Mouse (Mus musculus) limb, embryonic 15.5 days (tissue): ENCODE results near the gene Cwc25. TPM values are rescaled to one million over a fixed set of nuclear protein-coding genes. Genes with fewer than 3 reads are reported as not detected.

Experiments
- ATAC-seq: fragments of 200-750 bp; cut with Nextera tagmentation; 2 replicates; pipeline ENCODE4 v1.8.0; 2017; ENCODE audit warnings: low read depth, moderate TSS enrichment; ENCODE audit not compliant: insufficient number of reproducible peaks, low FRiP score, low TSS enrichment
- H3K27ac ChIP-seq: fragments of 300-500 bp; sonication (generic); 2 replicates; pipeline ENCODE4 v1.5.1; 2015; ENCODE audit warnings: moderate library complexity, mild to moderate bottlenecking, inconsistent platforms
- H3K27me3 ChIP-seq: fragments of 300-500 bp; sonication (generic); 2 replicates; pipeline ENCODE4 v1.6.1; 2015; ENCODE audit warnings: inconsistent platforms
- H3K36me3 ChIP-seq: fragments of 300-500 bp; sonication (generic); 2 replicates; pipeline ENCODE4 v1.6.1; 2015; ENCODE audit warnings: inconsistent platforms
- H3K4me1 ChIP-seq: fragments of 300-500 bp; sonication (generic); 2 replicates; pipeline ENCODE4 v1.6.1; 2015; ENCODE audit warnings: inconsistent platforms
- H3K4me2 ChIP-seq: fragments of 300-500 bp; sonication (generic); 2 replicates; pipeline ENCODE4 v1.6.1; 2015; ENCODE audit warnings: mild to moderate bottlenecking, inconsistent platforms
- H3K4me3 ChIP-seq: fragments of 300-500 bp; sonication (generic); 2 replicates; pipeline ENCODE4 v1.5.1; 2015; ENCODE audit warnings: mild to moderate bottlenecking, inconsistent platforms
- H3K9ac ChIP-seq: fragments of 300-500 bp; sonication (generic); 2 replicates; pipeline ENCODE4 v1.6.1; 2015; ENCODE audit warnings: inconsistent platforms
- H3K9me3 ChIP-seq: fragments of 300-500 bp; sonication (generic); 2 replicates; pipeline ENCODE4 v1.6.1; 2016; ENCODE audit warnings: inconsistent platforms
- WGBS: fragments of 180-500 bp; shearing (Covaris S2); methylation state at CpG from one replicate; pipeline ENCODE4 v1.1.7; 2015; 5-methylcytosine and 5-hydroxymethylcytosine counted together
- polyA plus RNA-seq: library from polyadenylated mRNA; unstranded; fragments of >200 nt; fragmentation: Nextera tagmentation; extraction: Ambion mirVana; gene quantifications from 2 replicates; pipeline ENCODE4 v1.2.1, GENCODE M21; 2015

Cwc25 gene
- polyA plus RNA-seq, 1 experiment from 2014 or later: 19.1 TPM

DNA sequence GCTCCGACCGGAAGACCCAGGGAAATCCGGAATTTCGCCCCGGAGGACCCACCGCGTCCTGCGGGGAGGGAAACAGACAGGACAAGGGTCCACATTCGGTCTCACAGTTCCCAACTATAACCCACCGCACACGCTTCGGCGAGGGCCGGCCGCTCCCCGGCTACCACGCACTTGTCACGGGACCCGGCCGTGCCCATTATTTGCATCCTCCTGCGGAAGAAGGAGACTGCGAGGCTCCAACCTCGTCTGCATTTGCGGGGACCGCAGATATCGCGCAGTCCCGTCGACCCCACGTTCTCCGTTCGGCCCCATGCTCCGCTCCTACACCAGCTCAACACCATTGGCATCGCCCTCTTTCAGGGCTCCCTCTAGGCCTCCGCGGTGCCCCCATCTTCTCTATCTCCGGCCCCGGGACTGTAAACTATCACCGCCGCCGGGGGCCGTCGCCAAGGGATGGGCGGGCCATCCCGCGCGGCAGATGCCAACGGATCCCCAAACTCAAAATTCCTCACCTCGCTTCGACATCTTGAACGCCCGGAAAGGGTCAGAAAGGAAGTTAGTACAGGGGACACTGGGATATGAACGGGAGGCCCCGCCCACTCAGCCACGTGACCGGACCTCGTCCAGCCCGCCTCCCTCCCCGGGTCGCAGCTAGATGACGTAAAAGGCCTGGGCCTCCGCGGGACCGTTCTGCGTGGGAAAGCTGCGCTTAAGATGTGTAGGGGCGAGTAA lies 15.6 kb upstream of the Cwc25 start, which contains the start of gene Rpl23:
Gene Rpl23 (minus strand): TSS at position 606 of the 732 bp plus-strand sequence.
- WGBS: under 1% methylated on average over 67 of the region's 67 CpGs
- H3K9ac ChIP-seq: peak within 1 kb of the TSS; percentile 96

GRCm38 (mm10) chr11:97781478-97781831 lies 15.1 kb upstream of the Cwc25 start:
- Histone ChIP-seq H3K36me3 (peaks cover 43% of the 10 kb centered on the region), H3K9me3 (no peaks in the 10 kb centered on the region), H3K27me3 (no peaks in the 10 kb centered on the region), H3K9ac (peak overlapping the region; percentile 96), H3K4me3 (peak overlapping the region; percentile 92), H3K4me2 (peak overlapping the region; percentile 51), H3K27ac (peak overlapping the region; percentile 93), H3K4me1 (peaks cover 24% of the 10 kb centered on the region)
- no peak for ATAC-seq
- under 1% methylated on average over 11 of the region's 11 CpGs for WGBS

More for the DNA sequence above, 15.6 kb upstream of the Cwc25 start, which contains the start of gene Rpl23:
- ATAC-seq: peak; percentile 95
- Histone ChIP-seq H3K4me2 (peak within 1 kb of the TSS; percentile 54), H3K27me3 (no peaks in the 10 kb centered on the region), H3K36me3 (peaks cover 38% of the 10 kb centered on the region), H3K4me1 (peaks cover 24% of the 10 kb centered on the region), H3K4me3 (peak within 1 kb of the TSS; percentile 92), H3K9me3 (no peaks in the 10 kb centered on the region), H3K27ac (peak within 1 kb of the TSS; percentile 93)

DNA sequence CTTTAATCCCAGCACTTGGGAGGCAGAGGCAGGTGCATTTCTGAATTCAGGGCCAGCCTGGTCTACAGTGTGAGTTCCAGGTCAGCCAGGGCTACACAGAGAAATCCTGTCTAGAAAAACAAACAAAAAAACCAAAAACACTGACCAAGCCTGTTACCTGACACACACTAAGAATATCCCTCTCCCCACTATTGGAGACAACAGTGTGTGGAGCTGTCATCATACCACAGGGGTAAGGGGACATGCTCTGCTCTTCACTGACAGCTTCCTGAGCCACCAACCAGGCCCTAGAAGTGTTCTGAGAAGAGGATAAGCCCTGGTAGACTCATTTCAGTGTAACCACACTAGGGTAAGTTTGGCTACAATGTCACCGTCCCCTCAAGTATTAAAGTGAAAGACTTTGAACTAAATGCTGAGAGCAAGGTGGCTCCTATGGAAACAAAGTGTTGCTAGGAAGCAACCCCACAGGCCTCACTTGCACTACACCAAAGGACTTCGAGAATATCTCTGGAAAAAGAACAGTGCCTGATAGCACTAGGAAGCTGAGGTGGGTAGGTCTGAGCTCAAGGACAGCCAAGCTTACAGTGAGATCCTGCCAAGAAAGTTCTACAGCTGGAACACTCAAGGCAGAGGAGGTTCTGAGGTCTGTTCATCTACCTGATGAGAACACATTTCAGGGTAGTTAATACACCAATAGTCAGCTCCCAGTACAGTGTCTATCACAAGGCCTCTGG lies 13.8 kb upstream of the Cwc25 start:
- Histone ChIP-seq H3K27me3 (no peaks in the 10 kb centered on the region), H3K9ac (no peak overlapping the region), H3K4me2 (peak overlapping the region; percentile 51), H3K27ac (no peak overlapping the region), H3K36me3 (peaks cover 52% of the 10 kb centered on the region), H3K4me1 (peaks cover 24% of the 10 kb centered on the region), H3K9me3 (no peaks in the 10 kb centered on the region), H3K4me3 (peak overlapping the region; percentile 92)
- 82% methylated on average over 2 of the region's 2 CpGs for WGBS
- no peak for ATAC-seq

DNA sequence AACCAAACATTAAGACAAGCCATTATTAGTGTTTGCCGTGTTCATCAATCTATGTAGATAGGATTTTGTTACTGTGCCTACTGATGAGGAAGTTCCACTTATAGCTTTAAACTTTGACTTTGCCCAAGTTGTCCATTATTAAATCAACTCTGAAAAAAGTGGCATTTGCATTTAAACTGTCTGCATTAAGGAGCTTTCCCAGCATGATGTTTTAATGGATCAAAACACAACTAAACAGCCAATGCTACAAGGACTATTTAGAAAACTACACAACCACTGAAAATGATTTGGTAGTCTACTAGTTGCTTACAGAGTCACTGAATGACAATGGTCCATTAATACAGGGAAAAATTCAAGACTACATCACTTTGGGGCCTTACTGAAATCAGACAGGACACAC lies 12.6 kb upstream of the Cwc25 start:
- 93% methylated on average over 1 of the region's 1 CpGs for WGBS
- H3K4me1 ChIP-seq: peaks cover 24% of the 10 kb centered on the region
- no peaks in the 10 kb centered on the region for H3K9me3 ChIP-seq
- no peak overlapping the region for H3K4me2 ChIP-seq
- no peak overlapping the region for H3K9ac ChIP-seq
- H3K36me3 ChIP-seq: peaks cover 56% of the 10 kb centered on the region
- no peaks in the 10 kb centered on the region for H3K27me3 ChIP-seq
- ATAC-seq: no peak
- H3K4me3 ChIP-seq: no peak overlapping the region
- H3K27ac ChIP-seq: no peak overlapping the region

- 48% methylated on average over 2 of the region's 2 CpGs for WGBS
- ATAC-seq: 0 out of 2 replicates have a peak, but pooled peaks have one; percentile 22
Measured at GRCm38 (mm10) chr11:97777129-97777529, 10.8 kb upstream of the Cwc25 start.

GRCm38 (mm10) chr11:97776497-97777128 lies 10.3 kb upstream of the Cwc25 start:
- Histone ChIP-seq H3K27ac (no peak overlapping the region), H3K9ac (no peak overlapping the region), H3K4me2 (no peak overlapping the region), H3K9me3 (no peaks in the 10 kb centered on the region), H3K4me1 (peaks cover 20% of the 10 kb centered on the region), H3K27me3 (no peaks in the 10 kb centered on the region), H3K36me3 (peaks cover 56% of the 10 kb centered on the region), H3K4me3 (no peak overlapping the region)
- WGBS: 59% methylated on average over 5 of the region's 5 CpGs
- ATAC-seq: no peak; the same call in 1 of the 2 replicates

More at GRCm38 (mm10) chr11:97777129-97777529, 10.8 kb upstream of the Cwc25 start:
- no peak overlapping the region for H3K4me3 ChIP-seq
- no peak overlapping the region for H3K4me2 ChIP-seq
- peaks cover 20% of the 10 kb centered on the region for H3K4me1 ChIP-seq
- H3K9ac ChIP-seq: no peak overlapping the region
- H3K36me3 ChIP-seq: peaks cover 56% of the 10 kb centered on the region
- no peaks in the 10 kb centered on the region for H3K9me3 ChIP-seq
- no peak overlapping the region for H3K27ac ChIP-seq
- H3K27me3 ChIP-seq: no peaks in the 10 kb centered on the region

DNA sequence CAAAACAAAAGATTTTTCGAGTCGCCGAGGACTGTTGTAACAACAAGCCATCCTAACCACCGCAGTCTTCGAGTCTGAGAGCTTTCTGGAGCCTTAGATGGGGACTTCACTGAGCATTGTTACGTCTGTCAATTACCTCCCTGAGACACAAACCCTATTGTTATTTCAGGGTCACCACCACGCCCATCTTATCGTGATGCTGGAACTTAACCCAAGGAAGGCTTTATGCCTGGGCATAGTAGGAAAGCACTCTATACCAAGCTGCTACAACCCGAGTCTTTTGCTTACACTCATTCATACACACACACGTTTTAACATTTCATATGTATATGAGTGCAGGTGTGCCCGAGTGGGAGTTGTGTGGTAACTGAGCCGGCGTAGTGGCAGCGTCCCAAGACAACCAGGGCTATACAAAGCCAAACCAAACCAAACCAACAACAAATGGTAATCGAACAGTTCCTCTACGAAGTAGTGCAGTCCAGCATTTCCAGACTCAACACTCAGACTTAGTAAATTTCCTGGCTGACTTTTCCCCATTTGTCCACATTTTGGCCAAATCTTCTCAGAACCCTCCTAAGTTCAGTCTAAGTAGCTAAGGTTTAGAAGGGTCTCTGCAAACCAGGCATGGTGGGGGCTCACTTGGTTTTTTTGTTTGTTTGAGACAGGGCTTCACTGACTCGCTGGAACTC lies 9.6 kb upstream of the Cwc25 start, which contains the start of gene 1700001P01Rik:
Gene 1700001P01Rik (minus strand): TSS at position 111 of the 689 bp plus-strand sequence.
- Histone ChIP-seq H3K4me2 (no peak within 1 kb of the TSS), H3K27ac (no peak within 1 kb of the TSS), H3K9me3 (no peaks in the 10 kb centered on the region), H3K9ac (no peak within 1 kb of the TSS), H3K27me3 (no peaks in the 10 kb centered on the region), H3K4me3 (no peak within 1 kb of the TSS), H3K36me3 (peaks cover 54% of the 10 kb centered on the region), H3K4me1 (peaks cover 19% of the 10 kb centered on the region)
- 58% methylated on average over 17 of the region's 17 CpGs for WGBS
- ATAC-seq: no peak

- Histone ChIP-seq H3K4me3 (no peak overlapping the region), H3K27ac (no peak overlapping the region), H3K9ac (no peak overlapping the region), H3K4me1 (peaks cover 11% of the 10 kb centered on the region), H3K4me2 (no peak overlapping the region), H3K27me3 (no peaks in the 10 kb centered on the region), H3K36me3 (peaks cover 47% of the 10 kb centered on the region), H3K9me3 (no peaks in the 10 kb centered on the region)
- no peak for ATAC-seq
- WGBS: 80% methylated on average over 13 of the region's 13 CpGs
Measured at GRCm38 (mm10) chr11:97775186-97775585, 8.8 kb upstream of the Cwc25 start.

- no peaks in the 10 kb centered on the region for H3K27me3 ChIP-seq
- ATAC-seq: no peak
- 79% methylated on average over 14 of the region's 14 CpGs for WGBS
- H3K4me3 ChIP-seq: no peak overlapping the region
- no peaks in the 10 kb centered on the region for H3K9me3 ChIP-seq
- H3K4me2 ChIP-seq: no peak overlapping the region
- peaks cover 13% of the 10 kb centered on the region for H3K36me3 ChIP-seq
- no peaks in the 10 kb centered on the region for H3K4me1 ChIP-seq
- H3K27ac ChIP-seq: no peak overlapping the region
- no peak overlapping the region for H3K9ac ChIP-seq
Measured at GRCm38 (mm10) chr11:97771410-97771809, 5.1 kb upstream of the Cwc25 start.

DNA sequence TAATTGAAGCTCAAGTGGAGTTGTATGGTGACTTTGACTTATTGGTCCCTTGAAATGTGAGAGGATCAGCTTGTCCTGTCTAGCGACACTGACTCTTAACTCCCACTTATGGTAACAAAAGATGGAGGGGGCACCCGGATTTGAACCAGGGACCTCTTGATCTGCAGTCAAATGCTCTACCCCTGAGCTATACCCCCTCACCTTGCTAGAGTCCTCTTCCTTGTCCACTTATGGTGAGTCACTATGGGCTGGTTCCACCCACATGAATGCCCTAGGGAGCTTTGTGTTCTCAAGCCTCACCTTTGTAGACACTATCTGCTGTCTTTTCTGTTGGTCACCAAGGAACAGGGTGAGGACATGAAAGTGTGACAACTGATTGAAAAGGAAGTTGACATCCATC lies 3.3 kb upstream of the Cwc25 start:
- H3K4me2 ChIP-seq: no peak overlapping the region
- H3K9me3 ChIP-seq: no peaks in the 10 kb centered on the region
- no peak overlapping the region for H3K27ac ChIP-seq
- WGBS: 27% methylated on average over 2 of the region's 2 CpGs
- no peaks in the 10 kb centered on the region for H3K27me3 ChIP-seq
- H3K9ac ChIP-seq: no peak overlapping the region
- H3K36me3 ChIP-seq: no peaks in the 10 kb centered on the region
- peaks cover 11% of the 10 kb centered on the region for H3K4me1 ChIP-seq
- ATAC-seq: no peak
- no peak overlapping the region for H3K4me3 ChIP-seq

- Histone ChIP-seq H3K4me2 (no peak overlapping the region), H3K4me3 (no peak overlapping the region), H3K27me3 (no peaks in the 10 kb centered on the region), H3K9ac (no peak overlapping the region), H3K9me3 (no peaks in the 10 kb centered on the region), H3K4me1 (peaks cover 16% of the 10 kb centered on the region), H3K36me3 (peaks cover 58% of the 10 kb centered on the region), H3K27ac (no peak overlapping the region)
- no peak for ATAC-seq
Measured at GRCm38 (mm10) chr11:97761638-97762037, 4.7 kb downstream of the Cwc25 start.
